Mouse (Mus musculus) urinary bladder, postnatal 10 days (tissue): ENCODE results near the gene Btbd35f30.
"Not testable (repeated sequence)": the region's sequence is repeated elsewhere in the genome, so short reads cannot be mapped to it uniquely, and the experiment has no call there.

Experiments used
- DNase-seq: peaks from one replicate; pipeline ENCODE4 v3.0.0; 2022; ENCODE audit warnings: low spot score

Gene Btbd35f30

GRCm38 (mm10) chrX:32894325-32894724 lies at the start of gene Btbd35f30:
Btbd35f30 (plus strand) TSS chrX:32894625.
- not testable (repeated sequence) for DNase-seq

DNA sequence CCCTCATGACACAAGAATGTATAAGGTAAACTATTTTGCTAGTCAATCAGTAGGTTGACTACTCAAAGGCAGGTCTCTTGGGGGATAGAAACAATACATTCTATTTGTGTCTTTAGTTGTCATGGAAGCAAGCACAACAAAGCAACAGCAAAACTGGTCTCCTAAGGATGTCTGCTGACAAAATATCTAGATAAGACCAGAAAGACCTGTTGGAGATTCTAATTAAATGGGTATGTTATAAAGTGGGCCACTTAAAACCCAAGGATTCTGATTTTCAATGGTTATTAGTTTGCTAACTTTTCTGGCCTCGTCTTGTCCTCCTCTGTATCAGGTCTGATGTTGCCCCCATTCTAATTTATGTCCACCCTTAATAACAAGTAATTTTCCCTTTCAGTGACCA lies 47.0 kb downstream of the Btbd35f30 start, which contains the start of gene Gm21789:
Gene Gm21789, plus strand, starts transcription at position 301 of the 400 bp plus-strand sequence.
- DNase-seq = not testable (repeated sequence)
